Mouse (Mus musculus) embryonic facial prominence, embryonic 15.5 days (tissue): ENCODE measurements around the gene Dus3l. TPM values are rescaled to one million over a fixed set of nuclear protein-coding genes. Genes with fewer than 3 reads are reported as not detected.

Source experiments
- ATAC-seq: fragments of 200-750 bp; cut with Nextera tagmentation; 2 replicates; pipeline ENCODE4 v1.8.0; 2017; ENCODE audit warnings: low read depth, moderate TSS enrichment; ENCODE audit not compliant: insufficient number of reproducible peaks, low FRiP score, low TSS enrichment
- H3K27ac ChIP-seq: fragments of 300-500 bp; sonication (generic); replicated peaks from 2 replicates; pipeline ENCODE4 v1.5.1; 2015; ENCODE audit warnings: mild to moderate bottlenecking, inconsistent platforms
- H3K27me3 ChIP-seq: fragments of 300-500 bp; sonication (generic); 2 replicates; pipeline ENCODE4 v1.6.1; 2015; ENCODE audit warnings: inconsistent platforms
- H3K36me3 ChIP-seq: fragments of 300-500 bp; sonication (generic); 2 replicates; pipeline ENCODE4 v1.6.1; 2015; ENCODE audit warnings: mild to moderate bottlenecking, inconsistent platforms
- H3K4me1 ChIP-seq: fragments of 300-500 bp; sonication (generic); 2 replicates; pipeline ENCODE4 v1.6.1; 2015; ENCODE audit warnings: inconsistent platforms
- H3K4me2 ChIP-seq: fragments of 300-500 bp; sonication (generic); replicated peaks from 2 replicates; pipeline ENCODE4 v1.6.1; 2015; ENCODE audit warnings: mild to moderate bottlenecking, inconsistent platforms
- H3K4me3 ChIP-seq: fragments of 300-500 bp; sonication (generic); replicated peaks from 2 replicates; pipeline ENCODE4 v1.5.1; 2015; ENCODE audit warnings: mild to moderate bottlenecking, inconsistent platforms
- H3K9ac ChIP-seq: fragments of 300-500 bp; sonication (generic); 2 replicates; pipeline ENCODE4 v1.6.1; 2015; ENCODE audit warnings: inconsistent platforms
- H3K9me3 ChIP-seq: fragments of 300-500 bp; sonication (generic); replicated peaks from 2 replicates; pipeline ENCODE4 v1.6.1; 2016; ENCODE audit warnings: inconsistent platforms
- WGBS: fragments of 180-500 bp; shearing (Covaris S2); methylation state at CpG from one replicate; pipeline ENCODE4 v1.1.7; 2015; 5-methylcytosine and 5-hydroxymethylcytosine counted together
- polyA plus RNA-seq: library from polyadenylated mRNA; unstranded; fragments of >200 nt; fragmentation: Nextera tagmentation; extraction: Ambion mirVana; gene quantifications from 2 replicates; pipeline ENCODE4 v1.2.1, GENCODE M21; 2015

The Dus3l gene
- polyA plus RNA-seq, 1 experiment from 2014 or later = 47.8 TPM

DNA sequence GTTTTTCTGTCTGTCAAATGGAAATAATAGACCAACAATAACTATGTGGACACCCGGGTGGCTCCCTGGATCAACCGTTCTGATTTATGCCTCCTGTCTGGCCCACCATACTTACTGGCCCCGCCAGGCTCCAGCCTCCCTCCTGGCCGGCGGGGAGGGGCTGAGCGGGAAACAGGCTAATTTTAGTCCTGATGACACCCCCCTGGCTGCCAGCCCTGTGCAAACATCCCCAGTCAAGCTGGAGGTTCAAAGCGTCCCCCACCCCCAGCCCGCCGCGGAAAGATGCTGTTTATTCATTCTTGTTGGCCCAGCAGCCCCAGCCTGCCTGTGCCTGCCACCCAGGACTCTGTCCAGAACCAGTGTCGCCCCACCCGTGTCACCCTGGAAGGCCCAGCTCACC lies 36.4 kb upstream of the Dus3l start:
- 0 out of 2 replicates have a peak, but pooled peaks have one; percentile 20 for ATAC-seq
- Histone ChIP-seq H3K4me2 (peak overlapping the region; percentile 17; the same call in 1 of the 2 replicates), H3K9me3 (no peaks in the 10 kb centered on the region), H3K27me3 (no peaks in the 10 kb centered on the region), H3K4me1 (peaks cover 33% of the 10 kb centered on the region), H3K9ac (no peak overlapping the region), H3K4me3 (no peak overlapping the region), H3K27ac (no peak overlapping the region), H3K36me3 (peaks cover 3% of the 10 kb centered on the region; the same call in 1 of the 2 replicates)
- WGBS = 15% methylated on average over 12 of the region's 12 CpGs

DNA sequence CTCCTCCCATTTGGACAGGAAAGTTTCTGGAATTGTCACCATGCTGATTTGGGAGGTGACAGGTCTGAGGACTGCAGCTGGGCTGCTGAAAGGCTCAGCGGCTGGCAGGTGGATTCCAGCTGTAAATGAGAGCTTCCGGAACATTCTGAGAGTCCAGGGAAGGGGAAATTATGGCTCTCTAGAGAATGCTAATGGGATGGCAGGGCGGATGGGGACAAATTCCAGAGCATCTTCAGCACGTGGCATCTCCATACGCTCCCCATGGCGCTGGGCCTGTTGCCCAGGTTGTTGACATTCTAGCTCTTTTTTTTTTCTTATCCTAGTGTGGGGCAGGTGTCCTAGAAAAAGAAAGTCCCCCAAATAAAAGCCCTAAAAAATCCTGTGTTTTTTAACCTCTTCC lies 35.4 kb upstream of the Dus3l start:
- Histone ChIP-seq H3K4me2 (no peak overlapping the region), H3K4me3 (no peak overlapping the region), H3K27me3 (no peaks in the 10 kb centered on the region), H3K4me1 (peaks cover 33% of the 10 kb centered on the region), H3K36me3 (no peaks in the 10 kb centered on the region), H3K9me3 (no peaks in the 10 kb centered on the region), H3K9ac (no peak overlapping the region), H3K27ac (no peak overlapping the region)
- WGBS = 37% methylated on average over 6 of the region's 6 CpGs
- ATAC-seq = no peak

DNA sequence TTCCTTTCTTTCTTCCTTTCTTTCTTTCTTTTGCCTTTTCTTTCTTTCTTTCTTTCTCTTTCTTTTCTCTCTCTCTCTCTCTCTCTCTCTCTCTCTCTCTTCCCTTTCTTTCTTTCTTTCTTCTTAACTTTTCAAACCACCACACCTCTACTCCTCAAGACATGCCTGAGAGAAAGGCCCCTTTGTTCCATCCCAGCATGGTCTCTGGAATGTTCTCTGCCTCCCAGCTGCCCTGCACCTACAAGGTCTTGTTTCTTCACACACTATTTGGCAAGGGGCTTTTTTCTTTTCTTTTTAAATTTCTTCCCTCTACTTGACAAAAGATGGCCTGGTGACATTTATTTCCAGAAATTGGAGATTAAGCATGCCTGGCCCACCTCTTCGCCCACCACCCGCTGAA lies 34.9 kb upstream of the Dus3l start:
- Histone ChIP-seq H3K9ac (no peak overlapping the region), H3K4me1 (peaks cover 33% of the 10 kb centered on the region), H3K9me3 (no peaks in the 10 kb centered on the region), H3K4me3 (no peak overlapping the region), H3K27me3 (no peaks in the 10 kb centered on the region), H3K4me2 (no peak overlapping the region), H3K27ac (no peak overlapping the region), H3K36me3 (no peaks in the 10 kb centered on the region)
- 63% methylated on average over 2 of the region's 2 CpGs for WGBS
- ATAC-seq = no peak

DNA sequence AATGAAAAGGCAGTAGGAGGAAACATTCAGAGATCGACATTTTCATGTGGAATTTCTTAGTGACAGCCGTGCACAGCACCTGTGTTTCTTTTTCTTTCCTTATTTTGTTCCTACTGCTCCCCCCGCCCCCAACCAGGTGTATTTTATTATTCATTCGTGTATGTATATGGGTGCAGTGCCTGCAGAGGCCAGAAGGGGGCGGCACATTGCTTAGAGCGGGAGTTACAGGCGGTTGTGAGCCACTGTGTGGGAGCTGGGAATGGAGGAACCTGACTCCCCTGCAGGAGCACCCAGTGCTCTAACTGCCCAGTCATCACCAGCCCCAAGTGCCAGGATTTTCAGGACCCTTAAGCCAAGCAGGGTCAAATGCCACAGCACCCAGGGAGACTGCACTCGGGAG lies 28.0 kb upstream of the Dus3l start:
- 41% methylated on average over 8 of the region's 8 CpGs for WGBS

DNA sequence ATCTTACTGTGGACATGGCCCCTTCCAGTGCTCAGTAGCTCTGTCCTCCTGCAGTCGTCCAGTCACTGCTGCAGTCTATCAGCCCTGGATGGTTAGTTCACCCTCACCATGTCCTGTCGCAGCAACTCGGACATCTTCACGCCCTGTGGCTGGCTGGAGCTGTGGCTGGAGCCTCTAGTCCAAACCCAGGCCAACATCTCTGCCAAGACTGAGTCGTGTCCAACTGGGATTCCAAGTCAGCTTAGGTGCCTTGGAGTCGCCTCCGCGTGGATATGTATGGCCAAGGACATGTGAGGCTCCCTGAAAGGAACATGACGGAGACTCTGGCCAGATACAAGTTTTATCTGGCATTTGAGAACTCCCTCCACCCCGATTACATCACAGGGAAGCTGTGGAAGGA lies 26.3 kb upstream of the Dus3l start:
- no peak overlapping the region for H3K4me3 ChIP-seq
- no peaks in the 10 kb centered on the region for H3K36me3 ChIP-seq
- H3K27ac ChIP-seq = no peak overlapping the region
- H3K9me3 ChIP-seq = no peaks in the 10 kb centered on the region
- no peak overlapping the region for H3K4me2 ChIP-seq
- no peaks in the 10 kb centered on the region for H3K4me1 ChIP-seq
- no peaks in the 10 kb centered on the region for H3K27me3 ChIP-seq
- ATAC-seq = no peak
- no peak overlapping the region for H3K9ac ChIP-seq
- WGBS = 79% methylated on average over 10 of the region's 10 CpGs

More for the DNA sequence above, 28.0 kb upstream of the Dus3l start:
- H3K4me1 ChIP-seq = no peaks in the 10 kb centered on the region
- H3K4me3 ChIP-seq = no peak overlapping the region
- ATAC-seq = no peak
- H3K27me3 ChIP-seq = no peaks in the 10 kb centered on the region
- no peaks in the 10 kb centered on the region for H3K9me3 ChIP-seq
- H3K9ac ChIP-seq = no peak overlapping the region
- H3K27ac ChIP-seq = no peak overlapping the region
- no peaks in the 10 kb centered on the region for H3K36me3 ChIP-seq
- no peak overlapping the region for H3K4me2 ChIP-seq

DNA sequence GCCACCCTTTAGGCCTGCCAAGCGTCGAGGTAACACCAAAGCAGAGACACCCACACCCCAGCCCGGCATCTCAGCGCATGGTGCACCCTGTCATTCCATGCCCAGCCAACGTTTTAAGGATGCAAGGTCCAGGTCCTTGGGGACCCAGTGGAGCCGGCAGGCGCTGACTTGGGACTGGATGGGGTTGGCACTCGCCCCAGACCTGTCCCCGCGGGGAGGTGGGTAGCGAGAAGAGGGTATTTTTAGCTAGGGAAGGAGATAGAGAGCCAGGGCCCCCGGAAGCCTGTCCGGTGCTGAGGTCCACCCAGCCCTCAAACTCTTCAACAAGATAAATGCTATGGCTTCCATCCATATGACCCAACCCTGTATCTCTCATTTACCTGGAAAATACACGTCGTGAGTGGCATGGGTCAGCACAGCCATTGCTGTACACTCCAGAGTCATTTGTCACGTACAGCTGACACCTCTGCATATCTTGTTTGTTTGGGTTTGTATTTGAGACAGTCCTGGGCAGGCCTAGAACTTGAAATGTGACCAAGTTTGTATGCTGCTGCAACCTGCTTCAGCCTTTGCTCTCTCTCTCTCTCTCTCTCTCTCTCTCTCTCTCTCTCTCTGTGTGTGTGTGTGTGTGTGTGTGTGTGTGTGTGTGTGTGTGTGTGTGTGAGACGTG lies 24.3 kb upstream of the Dus3l start:
- no peaks in the 10 kb centered on the region for H3K27me3 ChIP-seq
- no peak overlapping the region for H3K4me3 ChIP-seq
- no peak overlapping the region for H3K9ac ChIP-seq
- WGBS = 75% methylated on average over 17 of the region's 17 CpGs
- no peak for ATAC-seq
- H3K9me3 ChIP-seq = no peaks in the 10 kb centered on the region
- no peak overlapping the region for H3K27ac ChIP-seq
- no peaks in the 10 kb centered on the region for H3K36me3 ChIP-seq
- H3K4me2 ChIP-seq = no peak overlapping the region
- 0 out of 2 replicates have a peak, but pooled peaks cover 3% of the 10 kb centered on the region for H3K4me1 ChIP-seq

DNA sequence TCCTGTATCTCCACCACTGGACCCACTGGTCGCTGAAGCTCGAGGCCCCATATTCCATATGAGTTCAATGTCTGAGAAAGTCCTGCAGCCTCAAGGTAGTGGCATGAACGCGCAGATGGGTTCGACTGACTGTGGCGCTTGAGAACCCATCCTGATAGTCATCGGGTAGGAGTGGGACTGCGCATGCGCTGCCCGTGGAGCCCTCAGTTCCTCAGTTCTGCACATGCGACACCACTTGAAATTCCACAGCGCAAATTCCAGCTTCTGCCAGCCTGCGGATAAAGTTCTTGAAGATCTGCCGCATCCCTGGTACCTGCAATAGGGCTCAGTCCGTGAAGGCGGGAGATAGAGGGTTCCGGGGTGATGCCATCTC lies 23.8 kb upstream of the Dus3l start:
- no peaks in the 10 kb centered on the region for H3K36me3 ChIP-seq
- H3K4me3 ChIP-seq = no peak overlapping the region
- 0 out of 2 replicates have a peak, but pooled peaks cover 3% of the 10 kb centered on the region for H3K4me1 ChIP-seq
- no peak for ATAC-seq
- H3K9me3 ChIP-seq = no peaks in the 10 kb centered on the region
- no peak overlapping the region for H3K4me2 ChIP-seq
- no peak overlapping the region for H3K27ac ChIP-seq
- H3K9ac ChIP-seq = no peak overlapping the region
- WGBS = 85% methylated on average over 17 of the region's 17 CpGs
- no peaks in the 10 kb centered on the region for H3K27me3 ChIP-seq

DNA sequence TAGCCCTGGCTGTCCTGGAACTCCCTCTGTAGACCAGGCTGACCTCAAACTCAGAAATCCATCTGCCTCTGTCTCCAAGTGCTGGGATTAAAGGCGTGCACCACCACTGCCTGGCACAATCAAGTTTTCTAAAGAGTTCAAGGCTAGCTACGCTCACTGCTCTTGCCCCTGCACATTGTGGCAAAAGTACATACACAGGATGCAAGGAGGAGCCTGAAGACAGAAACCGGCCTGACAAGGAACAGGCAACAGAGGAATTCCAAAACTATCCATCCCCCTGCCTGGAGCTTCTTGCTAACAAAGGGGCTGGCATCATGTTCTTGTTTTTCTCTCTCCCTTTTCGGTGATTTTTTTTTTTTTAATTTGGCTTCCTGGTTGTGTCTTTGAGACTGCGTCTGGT lies 20.4 kb upstream of the Dus3l start:
- Histone ChIP-seq H3K9me3 (no peaks in the 10 kb centered on the region), H3K36me3 (no peaks in the 10 kb centered on the region), H3K27me3 (no peaks in the 10 kb centered on the region), H3K4me2 (no peak overlapping the region), H3K9ac (no peak overlapping the region), H3K4me1 (0 out of 2 replicates have a peak, but pooled peaks cover 3% of the 10 kb centered on the region), H3K4me3 (no peak overlapping the region), H3K27ac (0 out of 2 replicates have a peak overlapping the region, but pooled peaks have one; percentile 0)
- no peak for ATAC-seq
- WGBS = 32% methylated on average over 5 of the region's 5 CpGs

DNA sequence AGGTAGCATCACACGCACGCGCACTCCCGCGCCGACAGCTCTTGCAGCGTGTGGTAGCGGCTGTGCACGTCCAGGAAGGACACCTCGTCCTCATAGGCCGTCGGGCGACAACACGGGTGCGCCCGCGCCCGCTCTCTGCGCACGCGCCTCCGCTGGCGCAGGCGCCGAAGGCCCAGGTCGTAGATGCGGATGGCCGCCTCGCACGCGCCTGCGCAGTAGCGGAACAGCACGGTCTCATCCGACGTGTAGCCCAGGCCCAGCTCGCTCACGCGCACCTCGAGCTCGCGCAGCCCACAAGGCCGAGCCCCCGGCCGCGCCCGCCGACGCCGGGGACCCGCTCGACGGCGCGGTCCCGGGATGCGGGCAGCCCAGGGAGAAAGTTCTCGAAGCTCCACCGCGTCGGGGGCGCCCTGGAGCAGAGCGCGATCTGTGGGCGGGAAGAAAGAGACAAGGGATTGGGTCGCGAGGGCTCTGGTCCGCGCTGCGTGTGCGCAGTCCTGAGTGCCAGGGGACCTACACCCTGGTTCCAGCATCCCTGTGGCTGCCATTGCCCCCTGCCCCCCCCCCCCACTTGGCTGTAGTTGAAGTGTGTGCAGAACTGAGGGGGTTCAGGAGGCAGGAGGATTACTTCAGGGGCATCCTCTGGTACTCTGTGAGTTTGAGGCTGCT lies 13.0 kb upstream of the Dus3l start:
- H3K4me3 ChIP-seq = peak overlapping the region; percentile 31
- H3K9ac ChIP-seq = no peak overlapping the region
- peak overlapping the region; percentile 40 for H3K4me2 ChIP-seq
- no peaks in the 10 kb centered on the region for H3K9me3 ChIP-seq
- H3K27ac ChIP-seq = no peak overlapping the region
- WGBS = 28% methylated on average over 68 of the region's 71 CpGs
- peaks cover 43% of the 10 kb centered on the region for H3K27me3 ChIP-seq
- peak; percentile 17; the same call in 1 of the 2 replicates for ATAC-seq
- H3K36me3 ChIP-seq = no peaks in the 10 kb centered on the region
- H3K4me1 ChIP-seq = peaks cover 34% of the 10 kb centered on the region

DNA sequence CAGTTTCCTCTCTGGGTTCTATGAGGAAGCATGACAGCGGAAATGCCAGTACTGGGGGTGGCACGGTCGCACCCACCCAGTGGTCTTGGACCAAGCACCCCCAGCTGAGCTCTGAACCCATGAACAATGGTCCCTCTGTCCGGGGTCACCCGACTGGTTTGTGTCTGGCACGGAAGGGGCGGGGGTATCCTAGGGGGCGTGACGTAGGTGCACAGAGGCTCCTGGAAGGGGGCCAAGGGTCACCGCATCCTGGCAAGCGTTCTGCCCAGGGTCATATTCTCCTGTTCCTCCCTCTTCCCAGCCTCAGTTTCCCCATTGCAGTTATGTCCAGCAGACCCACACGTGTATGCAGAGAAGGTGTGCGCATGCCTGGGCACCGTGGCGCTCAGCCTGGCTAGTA lies 11.1 kb upstream of the Dus3l start:
- Histone ChIP-seq H3K9ac (no peak overlapping the region), H3K4me1 (peaks cover 53% of the 10 kb centered on the region), H3K4me2 (0 out of 2 replicates have a peak overlapping the region, but pooled peaks have one; percentile 27), H3K27ac (no peak overlapping the region), H3K9me3 (no peaks in the 10 kb centered on the region), H3K36me3 (no peaks in the 10 kb centered on the region), H3K4me3 (no peak overlapping the region), H3K27me3 (peaks cover 46% of the 10 kb centered on the region)
- 23% methylated on average over 15 of the region's 15 CpGs for WGBS
- no peak for ATAC-seq

DNA sequence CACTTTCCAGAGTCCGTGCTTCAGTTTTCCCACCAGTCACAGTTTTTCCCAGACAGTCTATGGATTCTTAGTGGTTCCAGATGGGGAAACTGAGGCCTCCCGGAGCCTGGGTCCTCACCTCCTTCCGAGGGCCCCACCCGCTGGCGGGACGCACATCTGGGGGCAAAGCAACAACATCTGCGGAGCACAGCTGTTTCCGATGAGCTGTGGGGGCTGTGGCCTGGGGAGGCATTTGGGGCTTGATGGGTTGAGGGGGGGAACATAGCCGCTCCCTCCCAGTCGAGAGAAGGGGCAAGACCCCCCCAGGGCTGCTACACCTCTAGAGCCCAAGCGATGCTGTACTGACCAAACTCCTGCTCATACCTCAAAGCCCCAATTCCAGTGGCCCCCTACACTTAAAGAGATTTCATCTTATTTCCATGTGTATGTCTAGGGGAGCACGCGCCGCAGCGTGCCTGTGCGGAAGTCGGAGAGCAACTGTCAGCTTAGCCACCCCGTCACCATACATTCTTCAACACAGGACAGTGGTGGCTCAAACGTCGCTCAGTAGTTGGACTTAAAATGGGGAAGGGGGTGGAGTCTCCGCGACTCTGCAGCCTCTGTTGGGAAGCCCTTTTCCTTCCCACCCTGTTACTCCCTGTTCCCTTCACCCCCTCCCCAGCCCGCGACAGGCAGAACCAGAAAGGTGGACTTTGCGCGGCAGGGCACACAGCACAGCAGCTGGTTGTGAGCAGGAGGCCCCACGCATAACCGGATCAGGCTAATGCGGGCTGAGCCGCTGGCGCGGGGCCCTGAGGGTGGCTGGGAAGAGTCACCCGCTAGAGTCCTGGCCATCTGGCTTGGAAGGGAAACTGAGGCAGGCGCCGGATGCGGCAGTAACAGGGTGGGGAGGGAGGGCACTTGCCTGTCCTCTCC lies 10.0 kb upstream of the Dus3l start:
- 7% methylated on average over 36 of the region's 36 CpGs for WGBS
- no peaks in the 10 kb centered on the region for H3K9me3 ChIP-seq
- H3K4me3 ChIP-seq = 0 out of 2 replicates have a peak overlapping the region, but pooled peaks have one; percentile 4
- H3K27ac ChIP-seq = no peak overlapping the region
- no peak for ATAC-seq
- no peaks in the 10 kb centered on the region for H3K36me3 ChIP-seq
- peak overlapping the region; percentile 27 for H3K4me2 ChIP-seq
- H3K9ac ChIP-seq = no peak overlapping the region
- H3K27me3 ChIP-seq = peaks cover 46% of the 10 kb centered on the region
- peaks cover 57% of the 10 kb centered on the region for H3K4me1 ChIP-seq
